Mouse (Mus musculus) spleen, postnatal 10 days (tissue): ENCODE data around the gene Tigar.

Experiments
- DNase-seq, 2 experiments: peaks; one replicate each; pipeline ENCODE4 v3.0.0; 2021 to 2022; ENCODE audit warnings: low spot score in 2 of 2

The Tigar gene

GRCm38 (mm10) chr6:127109402-127109930, at the start of gene Tigar:
Tigar (minus strand) TSS chr6:127109557.
- peak; percentile 60 to 90 for DNase-seq

DNA sequence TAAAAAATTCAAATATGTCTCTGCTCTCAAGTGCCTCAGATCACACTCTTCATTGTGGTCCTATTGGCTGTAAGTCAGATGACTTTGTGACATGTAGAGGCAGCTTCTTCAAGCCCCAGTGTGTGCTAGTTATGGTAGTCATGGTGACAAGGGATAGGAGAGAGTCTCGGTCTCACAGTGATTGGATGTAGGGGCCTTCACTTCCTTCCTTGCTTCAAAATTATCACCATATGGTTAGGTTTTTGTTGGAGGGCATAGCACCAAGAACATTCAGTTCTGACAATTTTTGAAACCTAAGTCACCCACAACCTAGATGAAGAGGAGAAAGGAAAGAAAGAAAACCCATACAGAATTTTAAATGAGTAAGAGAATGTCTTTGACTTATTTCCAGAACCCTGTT, 48.0 kb upstream of the Tigar start:
- no peak for DNase-seq

GRCm38 (mm10) chr6:127155468-127155867, 46.1 kb upstream of the Tigar start:
- DNase-seq: peak in 1 of 2 experiments; percentile 50

GRCm38 (mm10) chr6:127154708-127155268, 45.4 kb upstream of the Tigar start:
- peak; percentile 21 to 61 for DNase-seq

DNA sequence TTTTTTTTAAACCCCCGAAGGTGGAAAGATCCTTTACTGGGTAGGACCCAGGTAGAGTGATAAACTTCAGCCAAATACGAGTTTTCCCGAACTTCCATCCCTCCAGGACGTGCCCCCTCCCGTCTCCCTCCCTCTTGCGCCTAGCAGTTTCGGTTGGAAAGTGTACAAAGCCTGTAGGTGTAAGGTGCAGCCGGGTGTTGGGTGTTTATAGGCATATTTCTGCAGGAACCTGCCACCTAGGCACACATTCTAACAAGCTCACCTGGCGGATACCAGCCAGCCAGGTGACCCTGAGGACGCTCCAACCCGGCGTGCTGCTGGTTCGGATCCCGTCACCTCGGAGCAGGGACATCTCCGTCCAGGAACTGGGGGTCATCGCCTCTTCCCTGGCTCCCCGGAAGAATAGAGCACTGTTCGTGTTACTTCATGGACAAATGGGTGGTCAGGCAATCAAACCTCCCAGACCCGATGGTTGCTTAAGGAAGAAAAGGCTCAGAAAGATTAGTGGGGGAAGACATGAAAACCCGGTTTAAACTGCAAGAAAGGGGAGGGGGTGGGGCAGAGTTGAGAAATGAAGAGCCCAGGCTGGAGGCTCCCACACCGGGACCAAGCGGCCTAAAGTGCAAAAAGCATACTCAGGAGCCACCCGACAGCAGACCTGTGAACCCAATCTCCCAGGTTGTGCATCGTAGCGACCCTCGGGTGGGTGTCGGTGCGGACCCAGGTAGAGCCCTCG, 44.8 kb upstream of the Tigar start:
- peak in 1 of 2 experiments; percentile 17 for DNase-seq

DNA sequence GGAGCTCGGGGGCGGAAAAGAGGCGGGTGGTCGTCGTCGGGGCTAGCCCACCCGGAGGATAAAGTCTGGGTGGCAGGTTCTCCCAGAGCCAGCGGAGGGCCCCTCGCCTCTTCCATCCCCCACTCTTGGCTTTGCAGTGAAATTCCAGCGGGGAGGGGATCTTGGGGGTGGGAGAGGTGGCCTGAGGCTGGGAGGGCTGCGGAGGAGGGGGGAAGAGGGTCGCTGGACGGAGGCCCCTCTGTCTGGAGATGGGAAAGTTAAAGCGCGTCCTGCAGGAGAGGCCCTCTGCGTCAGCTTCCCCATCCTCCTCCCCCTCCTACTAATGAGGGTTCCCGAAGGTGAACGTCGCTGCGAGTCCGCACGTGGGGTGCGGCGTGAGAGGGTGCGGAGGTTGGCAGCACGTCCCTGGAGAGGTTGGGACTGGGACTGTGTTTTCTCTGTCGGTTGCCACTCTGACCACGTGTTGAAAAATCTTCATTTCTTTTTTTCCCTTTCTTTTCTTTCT, 44.0 kb upstream of the Tigar start:
- DNase-seq: no peak

GRCm38 (mm10) chr6:127152106-127152951, 43.0 kb upstream of the Tigar start, which contains the start of gene Ccnd2:
Ccnd2 (minus strand) TSS chr6:127152193.
- peak; percentile 26 to 69 for DNase-seq

GRCm38 (mm10) chr6:127151565-127152105, 42.3 kb upstream of the Tigar start:
- DNase-seq: peak; percentile 31 to 56

DNA sequence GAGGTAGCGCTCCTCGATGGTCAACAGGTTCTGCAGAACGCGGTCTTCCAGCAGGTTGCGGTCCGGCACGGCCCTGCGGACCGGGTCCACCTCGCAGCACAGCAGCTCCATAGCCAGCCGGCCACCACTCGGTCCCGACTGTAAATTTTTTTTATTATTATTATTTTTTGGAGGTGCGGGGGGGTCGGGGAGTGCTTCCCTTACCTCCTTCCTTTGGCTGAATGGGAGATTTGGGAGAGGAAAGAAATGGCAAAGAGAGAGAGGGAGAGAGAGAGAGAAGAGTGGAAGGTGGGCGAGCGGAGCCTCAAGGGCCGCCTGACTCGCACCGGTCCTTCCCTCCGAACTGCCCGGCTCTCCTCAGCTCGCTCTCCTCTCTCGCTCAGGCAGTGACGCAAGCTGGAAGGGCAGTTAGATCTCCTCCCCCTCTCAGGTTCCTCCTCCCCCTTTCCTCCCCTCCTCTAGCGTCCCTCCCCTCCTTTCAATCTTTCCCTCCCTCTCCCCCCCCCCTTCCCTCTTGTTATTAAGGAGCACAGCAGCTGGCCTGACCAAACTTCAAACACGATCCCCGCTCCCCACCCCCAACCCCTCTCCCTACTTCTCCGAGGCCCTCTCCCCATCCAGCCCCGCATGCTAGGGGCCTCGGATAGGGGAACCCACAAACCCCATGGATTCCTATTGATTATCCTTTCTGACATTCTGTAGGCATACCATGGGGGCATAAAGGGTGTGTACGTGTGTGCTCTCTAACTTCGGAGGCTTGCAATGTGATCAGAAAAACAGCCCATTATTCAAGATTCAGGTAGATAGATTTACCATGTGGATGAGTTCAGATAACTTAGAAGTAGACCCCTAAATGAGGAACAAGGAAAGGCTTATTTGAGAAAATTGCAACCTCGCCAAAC, 41.6 kb upstream of the Tigar start:
- DNase-seq: peak in 1 of 2 experiments; percentile 66

DNA sequence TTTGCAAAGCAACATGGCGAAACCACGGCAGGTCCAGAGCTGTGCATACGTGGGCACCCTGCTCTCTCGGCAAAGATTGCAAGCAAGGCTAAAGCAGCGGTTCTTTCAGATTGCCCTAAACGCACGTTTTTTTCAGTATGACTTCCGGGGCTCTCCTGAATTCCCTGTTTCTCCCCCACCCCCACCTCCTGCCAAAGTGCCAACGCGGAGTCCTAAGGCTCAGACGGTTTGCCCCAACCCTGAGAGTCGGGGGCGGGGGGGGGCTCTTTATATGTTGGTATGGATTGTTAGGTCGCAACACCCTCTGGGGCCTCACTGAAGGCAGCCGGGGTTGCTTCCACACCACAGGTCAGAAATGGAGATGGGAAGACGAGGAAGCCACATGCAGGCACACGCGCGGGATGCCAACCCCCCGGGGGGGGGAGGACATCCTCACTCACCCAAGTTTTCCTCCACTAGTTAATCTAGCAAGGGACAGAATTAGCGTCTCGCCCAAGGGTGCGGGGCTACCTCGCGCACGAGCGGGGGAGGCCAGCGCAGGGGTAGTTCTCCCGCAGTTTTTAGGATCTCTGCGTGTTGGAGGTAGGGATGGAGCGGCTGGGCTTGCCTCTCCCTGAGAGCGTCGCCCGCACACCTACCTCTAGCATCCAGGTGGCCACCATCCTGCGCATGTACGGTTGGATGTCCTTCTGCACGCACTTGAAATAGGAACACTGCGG, 40.7 kb upstream of the Tigar start:
- peak in 1 of 2 experiments; percentile 27 for DNase-seq

DNA sequence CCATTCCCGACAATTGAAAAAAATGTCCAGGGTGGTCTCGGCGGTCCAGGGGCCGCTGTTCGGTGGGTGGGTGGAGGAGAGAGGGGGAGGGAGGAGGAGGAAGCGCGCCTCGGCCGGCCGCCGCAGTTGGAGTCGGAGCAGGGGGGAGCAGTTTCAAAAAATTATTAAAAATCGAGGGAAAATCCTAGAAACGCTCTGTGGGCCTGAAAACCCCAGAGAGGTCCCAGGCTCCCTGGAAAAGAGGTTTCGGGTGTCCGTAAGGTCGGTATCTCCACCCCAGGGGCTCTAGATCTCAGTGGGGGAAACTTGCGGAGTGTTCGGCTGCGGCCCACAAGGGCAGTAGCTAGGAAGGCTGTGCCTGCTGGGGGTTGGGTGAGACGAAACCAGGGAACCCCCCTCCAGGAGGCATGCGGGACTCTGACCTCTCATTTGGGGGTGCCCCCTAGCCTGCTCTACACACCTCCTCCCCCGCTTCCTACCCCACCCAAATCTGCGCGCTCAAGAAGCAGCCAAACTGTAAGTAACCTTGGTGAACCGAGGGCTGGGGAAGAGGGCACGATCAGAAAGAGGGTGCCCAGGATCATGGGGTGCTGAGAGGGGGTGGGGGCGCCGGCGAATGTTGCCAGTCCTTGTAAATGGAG, 40.1 kb upstream of the Tigar start:
- peak; percentile 27 to 54 for DNase-seq

DNA sequence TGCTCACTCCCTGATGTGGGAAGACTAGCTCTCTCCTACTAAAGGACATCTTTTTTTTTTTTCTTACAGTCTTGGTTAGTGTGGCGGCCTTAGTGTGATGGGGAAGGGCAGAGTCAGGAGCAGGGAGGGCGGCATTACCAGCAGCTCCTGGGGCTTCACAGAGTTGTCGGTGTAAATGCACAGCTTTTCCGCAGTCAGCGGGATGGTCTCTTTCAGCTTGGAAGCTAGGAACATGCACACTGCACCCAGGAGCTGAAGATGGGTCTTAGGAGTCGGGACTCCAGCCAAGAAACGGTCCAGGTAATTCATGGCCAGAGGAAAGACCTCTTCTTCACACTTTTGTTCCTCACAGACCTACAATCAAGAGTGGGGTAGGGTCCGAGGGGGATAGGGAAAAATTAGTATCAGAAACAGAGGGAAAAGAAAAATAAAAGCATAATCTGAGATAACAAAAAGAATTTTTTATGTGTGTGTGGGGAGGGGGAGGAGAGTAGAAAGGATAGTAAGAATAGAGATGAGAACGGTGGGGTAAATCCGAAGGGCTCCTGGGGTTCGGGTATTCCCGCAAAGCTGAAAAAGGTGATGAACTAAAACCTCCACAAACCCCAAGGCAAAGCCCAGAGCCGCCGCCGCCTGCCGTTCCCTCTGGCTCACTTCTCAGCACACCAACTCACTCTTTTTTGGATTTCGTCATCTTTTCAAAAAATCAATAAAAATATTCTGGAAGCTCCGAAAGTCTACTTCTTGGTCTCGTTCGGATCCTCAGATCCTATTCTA, 39.4 kb upstream of the Tigar start:
- DNase-seq: peak in 1 of 2 experiments; percentile 49

DNA sequence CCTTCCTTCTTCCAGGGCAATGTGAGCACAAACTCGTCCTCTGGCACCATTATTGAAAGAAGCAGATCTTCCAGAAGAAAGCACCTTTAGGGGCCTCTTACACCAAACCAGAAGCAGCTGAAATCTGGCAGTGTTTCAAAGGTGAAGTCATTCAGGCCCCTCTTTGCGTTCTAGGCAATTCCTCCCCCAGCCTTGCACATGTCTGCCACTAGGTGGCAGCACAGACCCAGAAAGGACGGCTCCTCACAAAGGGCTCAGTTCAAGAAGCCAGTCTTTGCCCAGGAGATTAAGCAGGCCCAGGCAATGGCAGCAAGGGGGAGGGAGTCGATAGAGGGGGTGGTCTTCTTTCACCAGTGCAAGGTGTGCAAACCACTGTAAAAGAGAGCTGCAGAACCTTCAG, 38.3 kb upstream of the Tigar start:
- peak; percentile 62 to 86 for DNase-seq

GRCm38 (mm10) chr6:127146322-127146947, 37.1 kb upstream of the Tigar start:
- no peak for DNase-seq

DNA sequence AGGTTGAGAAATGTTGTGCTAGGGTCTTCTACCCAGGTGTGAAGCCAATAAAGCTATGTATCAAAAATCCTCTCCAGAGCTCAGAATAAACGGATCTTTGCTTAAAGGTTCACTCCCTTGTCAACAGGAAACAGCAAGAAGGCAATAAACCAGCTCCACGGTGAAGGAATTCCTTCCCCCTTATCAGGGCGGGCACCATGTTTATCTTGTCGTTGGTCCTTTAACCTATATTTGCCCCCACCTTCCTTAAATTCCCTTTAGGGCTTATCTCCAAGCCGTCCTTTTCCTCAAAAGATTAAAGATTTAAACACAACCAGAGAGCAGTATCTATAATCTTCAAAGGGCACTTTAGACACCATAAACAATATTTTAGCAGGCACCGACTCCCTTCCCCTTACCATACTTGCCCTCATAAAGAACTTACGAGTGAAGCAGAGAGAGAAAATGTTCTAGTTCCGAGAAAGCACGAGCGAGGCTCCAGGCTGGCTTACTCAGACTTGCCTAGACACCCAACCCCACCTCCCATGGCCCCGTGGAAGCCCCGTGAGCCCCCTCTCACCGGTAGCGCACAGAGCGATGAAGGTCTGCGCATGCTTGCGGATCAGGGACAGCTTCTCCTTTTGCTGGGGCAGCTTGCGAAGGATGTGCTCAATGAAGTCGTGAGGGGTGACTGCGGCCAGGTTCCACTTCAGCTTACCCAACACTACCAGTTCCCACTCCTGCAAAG, 36.3 kb upstream of the Tigar start:
- no peak for DNase-seq

DNA sequence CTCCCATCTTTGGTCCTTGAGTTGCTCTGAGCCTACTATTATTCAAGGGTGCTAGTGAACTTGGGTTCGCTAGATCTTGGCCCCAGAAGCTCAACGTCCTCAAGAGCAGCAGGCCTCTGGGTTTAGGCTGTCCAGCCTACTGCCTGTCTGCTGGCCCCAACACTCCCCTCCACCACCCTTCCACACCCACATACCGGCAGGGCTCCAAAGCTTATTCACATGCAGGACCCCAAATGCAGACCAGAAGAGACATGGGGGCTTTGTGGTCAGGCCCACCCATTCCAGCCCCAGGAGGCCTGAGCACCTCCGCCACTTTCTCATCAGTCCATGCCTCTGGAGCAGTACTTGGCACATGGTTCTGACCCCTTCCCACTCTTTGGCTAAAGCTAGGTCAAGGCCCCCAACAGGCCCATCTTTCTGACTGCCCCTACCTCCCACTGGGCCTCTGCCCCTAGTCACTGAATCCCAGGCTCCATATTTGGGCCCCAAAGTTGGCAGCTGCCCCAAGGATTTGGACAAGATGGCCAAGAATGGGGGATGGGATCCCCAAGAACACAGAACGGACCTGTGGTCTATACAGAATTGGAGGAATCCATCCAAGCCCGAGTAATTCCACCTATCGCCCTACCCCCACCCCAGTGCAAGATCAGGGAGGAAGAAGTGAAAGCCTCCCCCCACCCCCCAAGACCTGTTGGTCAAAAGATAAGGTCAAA, 34.4 kb upstream of the Tigar start:
- no peak for DNase-seq

DNA sequence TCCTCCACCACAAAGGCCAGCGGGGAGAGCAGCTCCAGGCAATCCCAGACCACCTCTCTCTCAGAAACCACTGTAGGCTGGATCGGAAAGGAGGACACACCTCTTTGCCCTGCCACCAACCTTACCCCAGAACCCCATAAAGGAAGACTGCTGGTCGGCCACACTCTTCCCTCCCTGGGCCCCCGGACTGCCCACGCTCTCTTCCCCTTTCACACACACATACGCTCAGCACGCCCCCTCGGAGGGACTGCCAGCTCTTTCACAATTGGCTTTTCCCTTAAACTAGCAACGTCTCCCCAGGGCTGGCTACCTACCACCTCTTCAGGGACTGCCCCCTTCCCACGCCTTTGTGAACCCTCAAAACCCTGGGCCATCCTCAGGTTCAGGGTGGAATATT, 33.8 kb upstream of the Tigar start:
- DNase-seq: no peak
